Mouse (Mus musculus) cerebellum, adult 9-10 months (tissue): ENCODE results near the gene Tceal7.
"Not testable (repeated sequence)": the region's sequence is repeated elsewhere in the genome, so short reads cannot be mapped to it uniquely, and the experiment has no call there.

Source experiments
- DNase-seq: peaks from one replicate; pipeline ENCODE4 v3.0.0; 2022

Gene Tceal7

DNA sequence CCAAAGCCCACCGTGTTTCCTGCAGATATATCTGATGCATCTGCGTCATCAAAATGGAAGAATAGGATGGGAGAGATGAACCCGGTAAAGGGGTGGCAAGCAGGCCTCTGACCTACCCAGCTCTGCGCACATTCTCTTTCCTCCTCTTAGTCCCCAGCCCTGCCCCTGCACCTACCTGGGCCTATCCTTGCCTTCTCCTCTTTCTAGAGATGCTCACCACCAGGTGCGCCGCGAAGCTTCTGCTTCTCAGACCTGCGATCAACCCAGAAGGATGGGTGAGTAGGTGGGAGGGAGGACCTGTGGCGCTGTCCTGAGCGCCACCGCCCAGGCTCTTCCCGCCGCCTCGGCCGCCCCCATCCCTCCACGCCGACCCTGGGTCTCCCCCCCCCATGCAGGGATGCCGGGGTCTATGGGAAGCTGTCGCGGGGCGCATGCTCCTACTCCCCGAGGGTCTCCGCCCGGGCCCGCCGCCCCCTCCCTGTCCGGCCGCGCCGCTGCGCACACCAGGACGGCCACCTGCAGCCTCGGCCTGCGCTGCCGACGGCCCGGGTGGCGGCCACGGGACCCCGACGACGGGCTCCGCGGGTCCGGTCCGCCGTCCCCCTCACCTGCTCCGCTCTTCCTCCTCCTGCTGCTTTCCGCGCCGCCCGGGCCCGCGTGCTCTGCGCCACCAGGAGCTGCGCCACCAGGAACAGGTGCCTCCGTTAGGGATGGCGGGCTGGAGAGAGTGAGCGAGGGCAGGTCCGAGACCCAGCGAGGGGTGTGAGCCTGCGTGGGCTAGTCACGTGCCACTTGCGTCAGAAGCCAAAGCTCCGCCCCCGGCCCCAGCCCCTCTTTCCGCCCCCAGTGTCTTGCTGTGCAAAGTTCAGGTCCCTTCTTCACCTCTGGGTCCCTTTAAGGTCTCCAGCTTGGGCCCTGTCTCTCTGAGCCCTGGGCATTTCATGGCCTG lies at the start of gene Tceal7, which contains the start of gene Bex1:
Tceal7 (plus strand) TSS at position 51 of the 949 bp plus-strand sequence.
Bex1 (minus strand) TSS at position 785 of the 949 bp plus-strand sequence.
- not testable (repeated sequence) for DNase-seq

DNA sequence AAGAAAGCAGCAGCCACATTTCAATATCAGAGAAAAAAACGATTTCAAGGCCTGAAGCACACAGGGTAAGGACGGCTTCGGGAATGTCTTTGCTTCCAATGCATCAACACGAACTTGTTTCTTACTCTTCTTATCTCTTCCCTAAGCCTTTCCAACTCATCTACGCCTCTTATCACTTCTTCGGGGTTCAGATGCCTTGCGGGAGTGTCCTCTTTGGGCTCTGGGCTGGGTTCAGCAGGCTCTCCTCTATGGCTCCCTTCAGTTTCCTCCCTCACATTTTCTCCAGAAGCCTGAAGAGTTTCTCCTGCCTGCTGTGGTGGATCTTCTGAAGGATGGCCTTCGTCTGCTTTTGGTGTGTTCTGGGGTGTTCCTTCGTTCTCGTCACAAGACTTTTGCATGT lies 44.0 kb upstream of the Tceal7 start:
- DNase-seq, result no peak

DNA sequence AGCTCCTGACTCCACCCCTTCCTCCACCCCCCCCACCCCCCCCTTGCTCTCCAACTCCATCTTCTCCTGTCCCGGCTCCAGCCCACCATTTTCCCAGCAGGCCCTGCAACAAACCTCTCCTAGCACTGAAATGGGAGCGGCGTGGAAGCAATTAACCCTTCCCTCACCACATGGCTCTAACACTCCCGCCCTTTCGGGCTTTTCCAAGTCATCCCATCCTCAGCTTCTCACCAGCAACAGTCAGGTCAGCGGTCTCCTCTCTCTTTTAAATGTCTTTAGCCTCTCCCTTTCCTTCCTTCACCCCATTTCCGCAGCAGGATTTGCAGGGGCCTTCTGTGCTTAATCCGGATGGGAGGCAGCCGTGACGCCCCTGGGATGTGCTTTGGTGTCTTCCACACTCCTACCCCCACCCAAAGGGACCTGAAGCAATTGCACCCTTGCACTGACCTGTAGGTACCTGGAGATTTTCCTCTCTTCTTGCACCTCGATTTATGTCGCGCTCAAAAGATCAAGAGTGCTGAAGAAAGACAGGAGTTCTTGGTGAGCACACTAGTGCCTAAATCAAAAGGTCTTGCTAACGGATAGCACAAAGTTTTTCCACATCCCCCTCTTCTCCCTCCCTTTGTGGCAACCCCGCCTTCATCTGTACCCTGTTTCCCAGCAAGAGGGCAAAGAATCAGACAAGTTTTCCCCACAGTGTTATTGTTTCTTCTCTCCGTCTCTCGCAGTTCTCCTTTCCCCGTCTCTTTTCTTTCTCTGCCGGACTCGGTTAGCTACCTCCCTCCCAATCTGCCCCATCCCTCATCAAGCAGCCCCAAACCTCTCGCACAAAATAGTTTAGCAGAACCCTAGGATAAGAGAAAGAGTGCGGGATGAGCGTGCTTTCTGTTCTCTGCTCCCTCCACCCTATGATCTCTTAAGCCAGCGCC lies 43.1 kb upstream of the Tceal7 start:
- peak; percentile 48 for DNase-seq

DNA sequence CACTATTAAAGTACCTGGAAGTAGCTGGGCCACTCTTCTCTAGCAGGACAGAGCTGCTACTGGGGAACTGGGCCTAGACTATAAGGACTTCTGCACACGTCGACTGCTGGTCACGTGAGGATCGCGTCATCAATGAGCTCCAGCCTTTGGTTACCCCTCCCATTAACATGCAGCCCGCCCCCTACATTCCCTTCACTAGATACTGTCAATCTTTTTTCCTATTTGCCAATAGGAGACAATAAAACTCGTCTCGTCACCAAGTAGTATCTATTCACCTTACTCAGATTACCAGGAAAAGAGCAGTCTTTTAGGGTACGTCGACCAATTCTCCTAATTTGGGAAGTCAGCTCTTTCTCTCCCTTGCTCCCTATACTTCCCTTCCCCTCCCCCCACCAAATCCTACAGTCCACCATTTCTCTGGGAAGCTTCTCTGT lies 42.4 kb upstream of the Tceal7 start, which contains the start of gene Tceal8:
Tceal8 (minus strand) TSS at position 225 of the 434 bp plus-strand sequence.
- DNase-seq, result peak; percentile 86

DNA sequence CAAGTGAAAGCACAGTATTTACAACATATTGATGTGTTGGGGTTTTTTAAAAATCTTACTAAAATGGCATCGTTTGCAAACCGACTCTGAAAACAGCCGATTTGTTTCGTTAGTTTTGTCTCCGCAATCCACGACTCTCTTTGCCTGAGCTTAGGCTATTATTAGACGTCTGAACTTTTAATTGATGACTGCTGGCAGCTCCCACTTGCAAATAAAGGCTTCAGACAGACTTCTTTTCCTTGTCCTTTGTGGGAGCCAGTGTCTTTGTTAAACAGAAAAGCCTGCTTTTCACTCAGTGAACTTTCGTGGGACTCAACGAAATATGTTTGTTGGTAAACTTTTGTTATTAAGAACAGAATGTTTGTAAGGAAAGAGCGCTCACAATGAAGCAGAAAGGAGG lies 41.8 kb upstream of the Tceal7 start:
- DNase-seq, result no peak

DNA sequence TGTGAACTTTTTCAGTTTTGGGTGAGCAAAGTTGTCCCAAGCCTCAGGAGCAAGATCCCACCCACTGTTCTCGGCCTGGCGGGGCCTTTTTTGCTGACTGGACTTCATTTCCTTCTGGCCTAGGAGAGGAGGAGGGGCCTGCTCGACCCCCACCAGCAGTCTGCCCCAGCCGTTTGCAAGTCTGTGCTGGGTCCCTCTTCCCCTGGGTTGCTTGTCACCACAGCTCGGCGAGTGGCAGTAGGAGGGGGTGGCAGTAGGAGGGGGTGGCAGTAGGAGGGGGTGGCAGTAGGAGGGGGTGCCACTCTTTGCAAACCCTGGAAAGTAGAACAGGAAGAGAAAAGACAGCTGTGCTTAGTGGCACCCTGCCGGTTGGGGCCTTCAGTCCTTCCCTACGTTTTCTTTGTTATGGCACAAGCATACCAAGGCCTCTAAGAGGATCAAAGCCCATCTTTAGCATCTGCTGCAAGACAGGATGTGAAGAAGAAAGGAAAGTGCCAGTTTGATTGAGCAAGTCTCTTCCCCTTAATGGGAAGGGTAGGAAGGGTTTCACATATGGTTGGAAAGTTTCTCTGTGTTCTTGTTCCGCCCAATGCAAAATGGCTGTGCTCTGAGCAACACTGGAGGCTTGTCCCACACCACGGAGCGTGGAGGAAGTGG lies 33.6 kb upstream of the Tceal7 start:
- DNase-seq, result no peak

DNA sequence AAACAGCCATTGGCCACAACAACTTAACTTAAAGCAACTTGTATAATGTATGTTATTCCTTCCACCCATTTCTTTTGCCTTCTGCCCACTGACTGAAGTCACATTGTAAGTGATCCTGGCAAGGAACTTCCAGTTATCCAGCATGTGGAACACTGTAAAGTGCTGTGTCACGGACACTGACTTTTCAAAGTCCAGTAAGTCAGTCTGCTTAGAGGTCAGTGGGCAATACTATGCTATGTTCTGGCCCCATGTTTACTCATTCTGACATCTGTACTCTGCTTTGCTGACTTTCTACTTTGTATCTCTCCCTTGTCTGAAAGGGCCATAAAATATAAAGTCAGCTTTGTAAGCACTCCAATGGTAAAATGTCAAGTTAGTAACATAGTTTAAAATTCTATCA lies 31.5 kb upstream of the Tceal7 start:
- DNase-seq, result no peak

DNA sequence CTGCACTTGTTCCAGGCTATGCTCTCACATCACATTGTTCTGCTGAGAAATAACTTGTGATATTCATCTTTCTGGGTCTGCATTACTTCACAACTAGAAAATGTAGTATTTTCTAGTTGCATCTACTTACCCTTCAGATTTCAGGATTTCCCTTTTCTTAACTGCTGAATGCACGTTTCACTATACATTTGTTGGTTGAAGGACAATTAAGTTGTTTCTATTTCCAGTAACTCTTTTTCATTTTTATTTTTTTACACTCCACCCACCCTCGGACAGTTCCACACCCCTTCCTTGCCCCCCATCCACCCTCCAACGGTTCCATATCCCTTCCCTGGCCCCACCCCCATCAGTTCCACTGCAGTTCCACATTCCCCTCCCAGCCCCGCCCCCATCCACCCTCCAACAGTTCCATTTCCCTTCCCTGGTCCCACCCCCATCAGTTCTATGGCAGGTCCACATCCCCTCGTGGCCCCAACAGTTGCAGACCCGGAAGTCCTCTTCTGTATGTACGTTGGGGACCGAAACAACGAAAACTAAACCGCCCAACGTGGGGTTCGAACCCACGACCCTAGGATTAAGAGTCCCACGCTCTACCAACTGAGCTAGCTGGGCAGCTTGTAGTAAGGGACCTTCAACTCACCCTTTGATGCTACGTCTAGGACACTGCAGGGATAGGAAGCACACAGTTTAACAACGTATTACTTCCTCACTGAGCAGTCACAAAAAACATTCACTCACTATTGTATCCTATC lies 19.2 kb upstream of the Tceal7 start:
- DNase-seq, result no peak

DNA sequence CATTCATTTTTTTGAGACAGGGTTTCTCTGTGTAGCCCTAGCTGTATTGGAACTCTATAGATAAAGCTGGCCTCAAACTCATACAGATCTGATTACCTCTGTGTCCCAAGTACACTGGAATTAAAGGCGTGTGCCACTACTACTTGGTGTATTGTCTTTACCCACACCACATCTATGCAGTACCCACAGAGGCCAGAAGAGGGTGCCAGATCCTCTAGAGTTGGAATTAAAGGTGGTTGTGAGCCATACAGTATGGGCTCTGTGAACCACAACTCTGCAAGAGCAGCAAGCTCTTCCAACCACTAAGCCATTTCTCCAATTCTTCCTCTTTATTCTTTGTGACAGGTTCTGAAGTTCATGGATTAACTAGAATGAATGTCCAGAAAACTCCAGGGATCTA lies 17.7 kb upstream of the Tceal7 start:
- peak; percentile 47 for DNase-seq

DNA sequence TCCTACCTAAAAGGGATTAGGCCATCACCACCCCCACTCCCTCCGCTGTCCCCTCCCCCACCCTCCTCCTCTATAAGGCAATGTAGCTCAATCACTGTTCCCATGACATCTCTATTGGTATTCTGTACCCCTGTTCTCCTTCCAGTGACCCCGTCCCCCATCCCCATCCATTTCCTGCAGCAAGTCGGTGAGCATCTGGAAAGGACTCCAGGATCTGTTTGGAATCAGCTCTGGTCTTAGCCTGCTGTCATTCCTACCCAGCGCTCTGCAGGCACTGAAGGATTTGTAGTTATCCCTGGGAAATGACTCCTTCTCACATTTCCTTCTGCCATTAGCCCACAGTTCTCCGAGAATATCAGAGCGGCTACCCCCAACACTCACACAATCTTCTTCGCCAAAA lies 11.3 kb upstream of the Tceal7 start:
- no peak for DNase-seq

DNA sequence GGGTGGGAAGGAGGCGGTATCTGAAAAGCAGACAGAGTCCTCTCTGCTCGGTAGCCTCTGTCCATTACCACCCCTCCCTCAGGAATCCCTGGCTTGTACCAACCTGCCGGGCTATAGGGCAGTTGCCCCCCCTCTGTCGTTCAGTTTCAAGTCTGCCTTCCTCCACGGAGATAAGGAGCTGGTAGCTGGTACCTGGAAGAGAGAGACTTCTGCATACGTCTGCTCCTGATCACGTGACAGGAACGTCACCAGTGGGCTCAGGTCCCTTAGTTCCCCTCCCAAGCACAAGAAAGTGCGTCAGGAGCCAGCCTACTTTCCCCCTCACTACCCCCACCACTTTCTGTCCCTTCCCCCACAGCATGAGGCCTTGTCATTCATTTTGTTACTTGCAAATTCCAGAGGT lies 10.9 kb upstream of the Tceal7 start, which contains the start of gene Tceal5:
Tceal5 (minus strand) TSS at position 213 of the 403 bp plus-strand sequence.
- peak; percentile 81 for DNase-seq

DNA sequence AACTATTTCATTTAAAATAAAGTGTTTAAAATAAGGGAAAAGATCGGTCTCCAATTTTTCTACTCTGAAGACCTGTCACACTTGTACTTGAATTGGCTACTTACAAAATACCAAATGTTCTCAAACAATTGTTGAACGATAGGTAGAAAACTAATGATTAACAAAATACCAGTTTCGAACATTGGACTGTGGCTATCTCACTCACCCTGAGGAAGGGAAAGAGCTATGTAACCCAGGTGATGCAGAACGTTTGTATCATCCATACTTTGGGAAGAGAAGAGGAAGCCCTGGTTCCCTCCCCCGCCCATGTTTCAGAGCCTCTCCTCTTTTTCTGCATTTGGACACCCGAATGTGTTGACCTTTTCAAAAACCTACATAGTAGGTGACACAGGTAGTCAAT lies 10.2 kb upstream of the Tceal7 start:
- no peak for DNase-seq

DNA sequence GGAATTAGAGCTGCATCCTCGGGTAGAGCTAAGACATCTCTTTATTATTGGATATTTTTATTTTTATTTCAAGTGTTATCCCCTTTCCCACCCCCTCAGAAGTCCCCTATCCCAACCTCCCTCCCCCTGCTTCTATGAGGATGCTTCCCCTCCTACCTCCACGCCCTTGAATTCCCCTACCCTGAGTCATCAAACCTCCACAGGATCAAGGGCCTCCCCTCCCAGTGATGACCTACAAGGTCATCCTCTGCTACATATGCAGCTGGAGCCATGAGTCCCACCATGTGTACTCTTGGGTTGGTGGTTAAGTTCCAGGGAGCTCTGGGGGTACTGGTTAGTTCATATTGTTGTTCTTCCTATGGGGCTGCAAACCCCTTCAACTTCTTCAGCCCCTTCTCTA lies 1.2 kb upstream of the Tceal7 start:
- no peak for DNase-seq

DNA sequence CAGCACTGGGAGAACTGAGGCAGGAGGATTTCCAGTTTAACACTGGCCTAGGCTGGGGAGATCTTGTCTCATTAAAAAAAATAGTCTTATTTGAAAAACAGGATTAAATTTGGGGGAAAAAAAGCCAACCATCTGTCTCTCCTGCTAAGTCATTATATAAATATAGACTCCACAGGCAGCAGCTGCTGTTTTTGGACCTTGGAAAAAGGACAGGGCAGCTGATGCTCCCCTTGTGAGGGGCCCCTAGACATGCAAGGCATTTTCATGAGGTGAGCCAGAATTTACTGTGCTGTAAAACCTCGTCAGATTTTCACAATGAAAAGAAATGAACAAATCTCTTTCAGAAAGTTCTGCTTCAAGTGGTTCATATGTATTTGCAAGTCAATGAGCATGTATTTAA lies 1.7 kb downstream of the Tceal7 start:
- no peak for DNase-seq

DNA sequence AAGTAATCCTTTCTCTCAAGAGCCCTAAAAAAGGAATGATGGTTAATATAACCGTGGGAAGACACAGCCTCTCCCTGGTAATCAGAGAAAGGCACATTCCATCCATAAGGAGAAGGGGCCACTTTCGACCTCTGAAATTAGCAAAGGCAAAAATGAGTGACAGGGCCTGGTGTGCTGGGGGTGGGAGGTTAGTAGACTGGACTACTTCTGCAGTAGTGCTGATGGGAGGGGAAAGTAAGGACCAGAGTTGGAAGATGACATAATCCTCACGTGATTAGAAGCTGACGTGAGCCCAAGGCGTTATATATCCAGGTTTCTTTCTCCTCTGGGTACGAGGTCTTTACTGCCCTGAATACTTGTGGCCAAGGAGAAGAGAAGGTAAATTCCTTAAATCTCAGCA lies 9.1 kb downstream of the Tceal7 start:
- DNase-seq, result no peak

DNA sequence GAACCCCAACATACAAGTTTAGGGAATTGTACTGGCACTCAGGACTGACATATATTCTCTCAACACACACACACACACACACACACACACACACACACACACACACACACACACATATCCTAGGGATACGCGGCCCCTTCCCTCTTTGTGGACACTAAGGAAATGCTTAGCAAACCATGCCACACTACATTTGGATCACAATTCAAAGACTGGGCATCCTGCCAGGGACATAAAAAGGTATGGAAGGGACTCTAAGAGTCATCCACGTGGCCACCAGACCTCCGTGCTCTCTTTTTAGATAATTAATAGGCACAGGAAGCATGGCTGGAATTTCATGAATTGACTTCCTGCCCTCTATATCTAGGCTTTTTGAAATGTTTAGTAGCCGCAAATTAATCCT lies 13.2 kb downstream of the Tceal7 start:
- no peak for DNase-seq

DNA sequence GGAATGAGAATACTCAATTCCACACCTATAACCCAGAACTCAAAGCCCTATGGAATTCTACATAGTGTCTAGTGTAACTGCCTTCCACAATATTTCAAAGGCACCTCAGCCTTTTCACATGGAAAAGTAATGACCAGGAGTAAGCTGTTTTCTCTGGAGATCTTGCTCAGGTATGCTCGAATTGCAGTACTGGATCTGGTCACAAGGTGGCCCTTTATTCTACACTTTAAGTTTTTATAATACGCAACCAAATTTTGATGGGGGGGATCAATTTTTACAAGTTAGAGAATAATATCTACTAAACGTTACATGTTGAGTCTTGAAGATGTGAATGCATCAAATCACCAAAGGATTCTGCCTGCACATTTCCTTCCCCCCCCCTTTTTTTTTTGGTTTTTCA lies 23.5 kb downstream of the Tceal7 start:
- DNase-seq, result peak; percentile 57

DNA sequence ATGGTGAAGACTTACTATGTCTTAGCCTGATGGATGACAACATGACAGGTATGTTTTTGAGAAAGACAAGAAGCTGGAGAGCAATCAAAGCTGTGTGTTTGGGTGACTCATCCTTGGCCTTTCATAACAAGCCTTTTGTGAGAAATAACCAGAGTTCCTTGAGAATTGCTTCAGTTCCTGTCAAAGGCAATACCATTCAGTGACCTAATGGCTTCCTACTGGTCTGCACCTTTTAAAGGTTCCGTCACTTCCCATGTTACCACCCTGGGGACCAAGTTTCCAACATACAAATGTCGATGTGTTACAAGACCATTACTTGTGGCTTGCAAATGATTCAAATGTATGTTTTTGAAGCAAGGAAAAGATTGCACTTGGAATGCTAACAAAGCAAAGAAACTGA lies 28.6 kb downstream of the Tceal7 start:
- no peak for DNase-seq

DNA sequence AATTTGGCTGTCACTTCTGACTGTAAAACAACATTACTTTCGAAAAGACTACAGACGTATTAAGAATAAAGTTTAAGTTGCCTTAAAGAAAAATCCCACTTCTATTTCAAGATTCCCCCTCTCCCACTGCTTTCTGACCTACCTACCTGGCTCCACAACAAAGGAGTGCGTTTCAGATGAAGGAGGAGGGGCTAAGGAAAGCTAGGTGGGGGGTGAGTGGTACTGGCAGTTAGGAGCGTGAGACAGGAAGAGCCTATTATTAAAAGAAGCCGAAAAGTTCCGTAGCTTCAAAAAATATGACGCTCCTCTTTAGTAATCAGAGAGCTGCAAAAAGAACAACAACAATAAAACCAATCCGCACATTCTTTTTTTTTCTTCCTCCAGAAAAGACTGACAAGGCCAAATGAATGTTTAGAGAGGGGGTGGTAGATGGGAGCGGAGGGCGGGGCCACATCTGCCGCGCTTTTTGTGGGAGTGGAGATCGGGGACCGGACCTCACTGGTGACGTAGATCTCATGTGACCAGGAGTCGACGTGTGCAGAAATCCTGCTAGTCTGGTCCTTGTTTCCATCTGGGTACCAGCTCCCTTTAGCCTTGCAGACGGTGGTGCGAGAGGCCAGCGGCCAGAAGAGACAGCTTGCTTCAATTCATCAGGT lies 30.1 kb downstream of the Tceal7 start, which contains the start of gene Tceal9:
Tceal9 (plus strand) TSS at position 506 of the 656 bp plus-strand sequence.
- DNase-seq, result peak; percentile 78

DNA sequence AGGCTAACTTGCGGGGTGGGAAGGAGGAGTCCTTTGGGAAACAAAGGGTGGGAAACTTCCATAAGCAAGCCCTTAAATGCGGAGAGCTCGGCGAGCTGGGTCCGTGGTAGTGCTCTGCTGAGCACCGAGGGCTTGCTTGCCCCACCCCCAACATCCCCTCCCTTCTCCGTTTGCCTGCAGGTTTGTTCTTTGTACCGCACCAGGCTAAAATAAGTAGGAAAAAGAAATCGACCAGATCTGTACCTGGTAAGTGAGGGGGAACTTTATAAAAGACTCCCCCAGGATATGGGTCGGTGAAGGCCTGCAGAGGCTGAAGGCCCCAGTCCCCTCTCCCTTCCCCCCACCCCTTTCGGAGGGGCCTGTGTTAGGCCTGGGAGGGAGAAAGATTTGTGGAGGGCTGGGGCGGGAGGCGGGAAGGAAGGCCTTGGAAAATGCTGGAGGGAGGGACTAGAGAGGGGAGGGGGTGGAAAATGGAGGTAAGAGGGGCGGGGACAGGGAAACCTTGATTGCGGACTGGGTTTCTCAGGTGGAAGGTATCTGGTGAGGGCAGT lies 31.0 kb downstream of the Tceal7 start:
- peak; percentile 25 for DNase-seq

DNA sequence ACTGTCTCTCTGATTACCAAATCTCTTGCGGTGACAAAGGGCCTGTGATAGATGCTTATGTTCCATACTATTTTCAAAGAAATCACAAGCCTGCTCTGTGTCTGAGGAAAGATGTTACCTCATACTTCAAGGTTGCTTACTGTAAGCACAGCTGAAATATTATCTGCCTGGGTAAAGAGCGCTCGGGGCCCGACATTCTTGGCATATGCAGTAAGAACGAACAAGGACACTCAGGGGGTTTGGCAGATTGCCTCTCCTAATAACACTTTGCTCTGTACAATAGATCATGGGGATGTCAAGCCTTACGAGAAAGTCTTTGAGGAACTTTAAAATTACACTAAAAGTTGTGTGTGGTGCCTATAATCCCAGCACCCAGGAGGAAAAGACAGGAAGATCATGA lies 34.2 kb downstream of the Tceal7 start:
- no peak for DNase-seq
